Mouse (Mus musculus) neural tube, embryonic 11.5 days (tissue): ENCODE results near the gene Abcc2. TPM values are rescaled to one million over a fixed set of nuclear protein-coding genes. Genes with fewer than 3 reads are reported as not detected.

Source experiments
- ATAC-seq: fragments of 200-750 bp; cut with Nextera tagmentation; 2 replicates; pipeline ENCODE4 v1.8.0; 2017; ENCODE audit warnings: moderate number of reproducible peaks, mild to moderate bottlenecking, moderate TSS enrichment, moderate library complexity; ENCODE audit not compliant: insufficient read depth, low FRiP score, low TSS enrichment
- DNase-seq: peaks from one replicate; pipeline ENCODE4 v3.0.0-alpha.2; 2015; ENCODE audit warnings: low spot score
- H3K27ac ChIP-seq: fragments of 300-500 bp; sonication (generic); 2 replicates; pipeline ENCODE4 v1.5.1; 2014; ENCODE audit warnings: low read depth, mild to moderate bottlenecking, low read length
- H3K27me3 ChIP-seq: fragments of 300-500 bp; sonication (generic); 2 replicates; pipeline ENCODE4 v1.6.1; 2014; ENCODE audit warnings: mild to moderate bottlenecking, low read length, mixed read lengths; ENCODE audit not compliant: control insufficient read depth, insufficient read depth
- H3K36me3 ChIP-seq: fragments of 300-500 bp; sonication (generic); 2 replicates; pipeline ENCODE4 v1.6.1; 2014; ENCODE audit warnings: mild to moderate bottlenecking, low read length, moderate library complexity, mixed read lengths; ENCODE audit not compliant: control insufficient read depth, insufficient read depth
- H3K4me1 ChIP-seq: fragments of 300-500 bp; sonication (generic); 2 replicates; pipeline ENCODE4 v1.6.1; 2014; ENCODE audit warnings: low read length, mixed read lengths; ENCODE audit not compliant: control insufficient read depth, insufficient read depth
- H3K4me2 ChIP-seq: fragments of 300-500 bp; sonication (generic); 2 replicates; pipeline ENCODE4 v1.6.1; 2014; ENCODE audit warnings: low read depth, mild to moderate bottlenecking, moderate library complexity
- H3K4me3 ChIP-seq: fragments of 300-500 bp; sonication (generic); 2 replicates; pipeline ENCODE4 v1.5.1; 2014; ENCODE audit warnings: low read depth, low read length
- H3K9ac ChIP-seq: fragments of 300-500 bp; sonication (generic); 2 replicates; pipeline ENCODE4 v1.6.1; 2014; ENCODE audit warnings: mild to moderate bottlenecking, low read length
- H3K9me3 ChIP-seq: fragments of 300-500 bp; sonication (generic); 2 replicates; pipeline ENCODE4 v1.6.1; 2016; ENCODE audit warnings: low read length; ENCODE audit not compliant: control insufficient read depth
- WGBS: fragments of 180-500 bp; shearing (Covaris S2); extraction: QIAGEN DNeasy Blood & Tissue Kit; methylation state at CpG from one replicate; pipeline ENCODE4 v1.1.7; 2014; 5-methylcytosine and 5-hydroxymethylcytosine counted together
- polyA plus RNA-seq: library from polyadenylated mRNA; unstranded; fragments of >200 nt; fragmentation: Nextera tagmentation; extraction: Ambion mirVana; gene quantifications from 2 replicates; pipeline ENCODE4 v1.2.1, GENCODE M21; 2014

Abcc2 gene
- polyA plus RNA-seq, 1 experiment from 2014 or later, result 0.16 TPM

GRCm38 (mm10) chr19:43792537-43792936 is 10.5 kb downstream of the Abcc2 start:
- no peaks in the 10 kb centered on the region for H3K27me3 ChIP-seq
- DNase-seq (no peak), ATAC-seq (no peak)
- WGBS, result 93% methylated on average over 4 of the region's 4 CpGs
- H3K4me3 ChIP-seq, result no peak overlapping the region
- H3K27ac ChIP-seq, result no peak overlapping the region
- no peaks in the 10 kb centered on the region for H3K36me3 ChIP-seq
- H3K4me1 ChIP-seq, result no peaks in the 10 kb centered on the region
- H3K9me3 ChIP-seq, result no peaks in the 10 kb centered on the region
- H3K4me2 ChIP-seq, result no peak overlapping the region
- H3K9ac ChIP-seq, result no peak overlapping the region

- no peak overlapping the region for H3K9ac ChIP-seq
- H3K4me1 ChIP-seq, result no peaks in the 10 kb centered on the region
- WGBS, result 93% methylated on average over 1 of the region's 1 CpGs
- DNase-seq (no peak), ATAC-seq (no peak)
- no peak overlapping the region for H3K27ac ChIP-seq
- no peak overlapping the region for H3K4me3 ChIP-seq
- no peak overlapping the region for H3K4me2 ChIP-seq
- H3K9me3 ChIP-seq, result no peaks in the 10 kb centered on the region
- H3K36me3 ChIP-seq, result no peaks in the 10 kb centered on the region
- H3K27me3 ChIP-seq, result no peaks in the 10 kb centered on the region
These were observed 12.0 kb downstream of the Abcc2 start for GRCm38 (mm10) chr19:43793951-43794350.

- Histone ChIP-seq H3K27me3 (no peaks in the 10 kb centered on the region), H3K4me3 (no peak overlapping the region), H3K9me3 (no peaks in the 10 kb centered on the region), H3K4me2 (no peak overlapping the region), H3K27ac (no peak overlapping the region), H3K4me1 (no peaks in the 10 kb centered on the region), H3K9ac (no peak overlapping the region), H3K36me3 (no peaks in the 10 kb centered on the region)
- DNase-seq (no peak), ATAC-seq (no peak)
- 87% methylated on average over 8 of the region's 8 CpGs for WGBS
These were observed 13.5 kb downstream of the Abcc2 start for GRCm38 (mm10) chr19:43795511-43795910.

GRCm38 (mm10) chr19:43797216-43797615 is 15.2 kb downstream of the Abcc2 start:
- H3K27ac ChIP-seq, result no peak overlapping the region
- H3K4me3 ChIP-seq, result no peak overlapping the region
- WGBS, result 86% methylated on average over 5 of the region's 5 CpGs
- H3K9ac ChIP-seq, result no peak overlapping the region
- no peaks in the 10 kb centered on the region for H3K27me3 ChIP-seq
- DNase-seq (no peak), ATAC-seq (no peak)
- H3K36me3 ChIP-seq, result no peaks in the 10 kb centered on the region
- H3K4me2 ChIP-seq, result no peak overlapping the region
- H3K4me1 ChIP-seq, result no peaks in the 10 kb centered on the region
- H3K9me3 ChIP-seq, result no peaks in the 10 kb centered on the region

- Histone ChIP-seq H3K9me3 (no peaks in the 10 kb centered on the region), H3K4me2 (no peak overlapping the region), H3K4me3 (no peak overlapping the region), H3K4me1 (no peaks in the 10 kb centered on the region), H3K9ac (no peak overlapping the region), H3K27me3 (no peaks in the 10 kb centered on the region), H3K36me3 (no peaks in the 10 kb centered on the region), H3K27ac (no peak overlapping the region)
- 78% methylated on average over 9 of the region's 9 CpGs for WGBS
- no peak for ATAC-seq
- no peak for DNase-seq
These were observed 19.5 kb downstream of the Abcc2 start for GRCm38 (mm10) chr19:43801427-43802051.

GRCm38 (mm10) chr19:43803866-43804265 is 21.9 kb downstream of the Abcc2 start:
- Histone ChIP-seq H3K27me3 (no peaks in the 10 kb centered on the region), H3K9ac (no peak overlapping the region), H3K4me3 (no peak overlapping the region), H3K4me2 (no peak overlapping the region), H3K27ac (no peak overlapping the region), H3K9me3 (no peaks in the 10 kb centered on the region), H3K36me3 (no peaks in the 10 kb centered on the region), H3K4me1 (no peaks in the 10 kb centered on the region)
- no peak for ATAC-seq
- no peak for DNase-seq
- WGBS, result 89% methylated on average over 10 of the region's 10 CpGs

- no peaks in the 10 kb centered on the region for H3K27me3 ChIP-seq
- H3K9me3 ChIP-seq, result no peaks in the 10 kb centered on the region
- H3K4me3 ChIP-seq, result no peak overlapping the region
- DNase-seq (no peak), ATAC-seq (no peak)
- no peaks in the 10 kb centered on the region for H3K36me3 ChIP-seq
- H3K4me1 ChIP-seq, result no peaks in the 10 kb centered on the region
- no peak overlapping the region for H3K27ac ChIP-seq
- no peak overlapping the region for H3K9ac ChIP-seq
- 40% methylated on average over 4 of the region's 4 CpGs for WGBS
- H3K4me2 ChIP-seq, result no peak overlapping the region
These were observed 27.3 kb downstream of the Abcc2 start for GRCm38 (mm10) chr19:43809331-43809730.

GRCm38 (mm10) chr19:43811419-43811818 is 29.4 kb downstream of the Abcc2 start:
- ATAC-seq (no peak), DNase-seq (no peak)
- Histone ChIP-seq H3K9me3 (no peaks in the 10 kb centered on the region), H3K27ac (no peak overlapping the region), H3K4me2 (no peak overlapping the region), H3K9ac (no peak overlapping the region), H3K4me1 (no peaks in the 10 kb centered on the region), H3K36me3 (no peaks in the 10 kb centered on the region), H3K27me3 (no peaks in the 10 kb centered on the region), H3K4me3 (no peak overlapping the region)
- WGBS, result 91% methylated on average over 4 of the region's 4 CpGs

GRCm38 (mm10) chr19:43813315-43813714 is 31.3 kb downstream of the Abcc2 start:
- 88% methylated on average over 10 of the region's 10 CpGs for WGBS
- no peak overlapping the region for H3K4me3 ChIP-seq
- DNase-seq (no peak), ATAC-seq (no peak)
- H3K36me3 ChIP-seq, result no peaks in the 10 kb centered on the region
- no peaks in the 10 kb centered on the region for H3K27me3 ChIP-seq
- no peak overlapping the region for H3K9ac ChIP-seq
- no peaks in the 10 kb centered on the region for H3K9me3 ChIP-seq
- no peaks in the 10 kb centered on the region for H3K4me1 ChIP-seq
- no peak overlapping the region for H3K27ac ChIP-seq
- no peak overlapping the region for H3K4me2 ChIP-seq
